Mouse (Mus musculus) erythroblast, embryonic 14.5 days (primary cell): ENCODE measurements around the gene Pax8. TPM values are rescaled to one million over a fixed set of nuclear protein-coding genes. Genes with fewer than 3 reads are reported as not detected.

Experiments
- H3K27me3 ChIP-seq: 2 replicates; pipeline ENCODE4 v1.6.1; 2012; ENCODE audit warnings: inconsistent platforms; ENCODE audit not compliant: control insufficient read depth
- H3K36me3 ChIP-seq: 2 replicates; pipeline ENCODE4 v1.6.1; 2012; ENCODE audit warnings: mild to moderate bottlenecking, inconsistent platforms; ENCODE audit not compliant: control insufficient read depth
- H3K4me1 ChIP-seq: 2 replicates; pipeline ENCODE4 v1.6.1; 2012; ENCODE audit warnings: inconsistent platforms; ENCODE audit not compliant: control insufficient read depth
- H3K4me3 ChIP-seq: replicated peaks from 2 replicates; pipeline ENCODE3; 2012; ENCODE audit warnings: moderate library complexity, mild to moderate bottlenecking, inconsistent platforms
- H3K9me3 ChIP-seq: 2 replicates; pipeline ENCODE4 v1.6.1; 2012; ENCODE audit warnings: low read length, inconsistent platforms, mixed read lengths; ENCODE audit not compliant: control insufficient read depth
- GATA1 ChIP-seq: IDR thresholded peaks from 2 replicates; pipeline ENCODE4 v1.6.1; 2012; ENCODE audit warnings: low read length, inconsistent platforms, mixed read lengths
- TAL1 ChIP-seq: IDR thresholded peaks from 3 replicates; pipeline ENCODE4 v1.6.1; 2012; ENCODE audit warnings: low read length, inconsistent platforms, mixed read lengths
- polyA plus RNA-seq: library from polyadenylated mRNA; stranded (reverse); fragments of >175 nt; gene quantifications from 2 replicates; pipeline ENCODE4 v1.2.3, GENCODE M21; 2012

The Pax8 gene
- polyA plus RNA-seq, 1 experiment = not detected

GRCm38 (mm10) chr2:24409166-24409565, 66.2 kb downstream of the Pax8 start:
- no peaks in the 10 kb centered on the region for H3K27me3 ChIP-seq
- TF ChIP-seq TAL1 = no peak
- no peak for TF ChIP-seq GATA1
- H3K4me3 ChIP-seq = no peak overlapping the region
- no peaks in the 10 kb centered on the region for H3K9me3 ChIP-seq
- H3K36me3 ChIP-seq = peaks cover 45% of the 10 kb centered on the region
- H3K4me1 ChIP-seq = no peaks in the 10 kb centered on the region

GRCm38 (mm10) chr2:24407701-24408485, 67.5 kb downstream of the Pax8 start:
- Histone ChIP-seq H3K27me3 (no peaks in the 10 kb centered on the region), H3K36me3 (peaks cover 58% of the 10 kb centered on the region), H3K9me3 (no peaks in the 10 kb centered on the region), H3K4me1 (no peaks in the 10 kb centered on the region), H3K4me3 (no peak overlapping the region)
- TF ChIP-seq TAL1 = no peak

GRCm38 (mm10) chr2:24405345-24406012, 69.9 kb downstream of the Pax8 start:
- H3K4me1 ChIP-seq = no peaks in the 10 kb centered on the region
- H3K36me3 ChIP-seq = peaks cover 82% of the 10 kb centered on the region
- no peaks in the 10 kb centered on the region for H3K9me3 ChIP-seq
- TF ChIP-seq TAL1 = no peak
- no peak for TF ChIP-seq GATA1
- H3K4me3 ChIP-seq = no peak overlapping the region
- H3K27me3 ChIP-seq = no peaks in the 10 kb centered on the region

GRCm38 (mm10) chr2:24400711-24401110, 74.7 kb downstream of the Pax8 start:
- peaks cover 94% of the 10 kb centered on the region for H3K36me3 ChIP-seq
- no peak for TF ChIP-seq TAL1
- TF ChIP-seq GATA1 = no peak
- H3K4me1 ChIP-seq = no peaks in the 10 kb centered on the region

GRCm38 (mm10) chr2:24397115-24397514, 78.3 kb downstream of the Pax8 start:
- TF ChIP-seq GATA1 (no peak), TAL1 (no peak)
- no peak overlapping the region for H3K4me3 ChIP-seq

More at GRCm38 (mm10) chr2:24400711-24401110, 74.7 kb downstream of the Pax8 start:
- Histone ChIP-seq H3K4me3 (no peak overlapping the region), H3K27me3 (no peaks in the 10 kb centered on the region), H3K9me3 (no peaks in the 10 kb centered on the region)

GRCm38 (mm10) chr2:24393251-24393650, 82.1 kb downstream of the Pax8 start:
- Histone ChIP-seq H3K36me3 (peaks cover 58% of the 10 kb centered on the region), H3K4me1 (peaks cover 12% of the 10 kb centered on the region), H3K4me3 (no peak overlapping the region), H3K27me3 (no peaks in the 10 kb centered on the region), H3K9me3 (no peaks in the 10 kb centered on the region)
- no peak for TF ChIP-seq TAL1
- no peak for TF ChIP-seq GATA1

More at GRCm38 (mm10) chr2:24397115-24397514, 78.3 kb downstream of the Pax8 start:
- H3K36me3 ChIP-seq = peaks cover 90% of the 10 kb centered on the region
- no peaks in the 10 kb centered on the region for H3K27me3 ChIP-seq
- no peaks in the 10 kb centered on the region for H3K9me3 ChIP-seq
- H3K4me1 ChIP-seq = no peaks in the 10 kb centered on the region

GRCm38 (mm10) chr2:24387361-24388283, 87.8 kb downstream of the Pax8 start:
- TF ChIP-seq GATA1 (no peak), TAL1 (no peak)
- Histone ChIP-seq H3K4me1 (peaks cover 59% of the 10 kb centered on the region), H3K27me3 (no peaks in the 10 kb centered on the region), H3K9me3 (no peaks in the 10 kb centered on the region), H3K36me3 (peaks cover 15% of the 10 kb centered on the region), H3K4me3 (no peak overlapping the region)

- peaks cover 8% of the 10 kb centered on the region for H3K36me3 ChIP-seq
- no peaks in the 10 kb centered on the region for H3K27me3 ChIP-seq
- H3K4me1 ChIP-seq = peaks cover 66% of the 10 kb centered on the region
- H3K9me3 ChIP-seq = no peaks in the 10 kb centered on the region
- no peak for TF ChIP-seq GATA1
- no peak for TF ChIP-seq TAL1
- peak overlapping the region; percentile 66 for H3K4me3 ChIP-seq
Measured at GRCm38 (mm10) chr2:24386964-24387320, 88.5 kb downstream of the Pax8 start.
